Mouse (Mus musculus) E14TG2a.4 (cell line): ENCODE measurements around the gene Pde4a.

ENCODE experiments used
- CTCF ChIP-seq: conservative IDR thresholded peaks from 2 replicates; pipeline ENCODE4 v1.5.1; 2014; ENCODE audit warnings: low read length
- NANOG ChIP-seq: IDR thresholded peaks from 2 replicates; pipeline ENCODE4 v1.6.1; 2014; ENCODE audit warnings: borderline replicate concordance, low read length, mixed read lengths

DNA sequence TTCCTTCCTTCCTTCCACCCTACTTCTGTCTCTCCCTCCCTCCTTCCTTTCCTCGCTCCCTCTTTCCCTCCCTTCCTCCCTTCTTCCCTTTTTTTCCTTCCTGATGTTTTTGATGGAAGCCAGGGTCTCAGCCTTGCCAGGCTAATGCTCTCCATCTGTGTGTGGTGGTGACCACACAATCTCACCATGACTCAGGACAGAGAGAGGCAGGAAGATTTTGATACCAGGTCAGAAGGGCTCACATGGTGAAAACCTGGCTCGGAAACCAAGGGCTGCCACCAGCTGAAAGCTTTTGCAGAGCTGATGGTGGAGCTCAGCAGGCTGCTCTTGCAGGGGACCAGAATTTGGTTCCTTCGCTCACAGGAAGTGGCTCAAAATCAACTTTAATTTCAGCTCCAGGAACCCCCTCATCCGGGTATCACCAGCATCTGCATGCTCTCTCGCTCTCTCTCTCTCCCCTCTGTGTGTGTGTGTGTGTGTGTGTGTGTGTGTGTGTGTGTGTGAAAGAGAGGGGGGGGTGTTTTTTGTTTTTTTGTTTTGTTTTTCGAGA, 95.1 kb downstream of the Pde4a start:
- TF ChIP-seq CTCF, result no peak
- TF ChIP-seq NANOG, result no peak
